Mouse (Mus musculus): ENCODE measurements around the gene Dedd2. TPM values are rescaled to one million over a fixed set of nuclear protein-coding genes. Genes with fewer than 3 reads are reported as not detected.
A peak's percentile ranks its signal among the peaks of the same experiment; 100 is the strongest.

The Dedd2 gene
- polyA plus RNA-seq, 1 experiment from 2014 or later: 15.8 TPM

DNA sequence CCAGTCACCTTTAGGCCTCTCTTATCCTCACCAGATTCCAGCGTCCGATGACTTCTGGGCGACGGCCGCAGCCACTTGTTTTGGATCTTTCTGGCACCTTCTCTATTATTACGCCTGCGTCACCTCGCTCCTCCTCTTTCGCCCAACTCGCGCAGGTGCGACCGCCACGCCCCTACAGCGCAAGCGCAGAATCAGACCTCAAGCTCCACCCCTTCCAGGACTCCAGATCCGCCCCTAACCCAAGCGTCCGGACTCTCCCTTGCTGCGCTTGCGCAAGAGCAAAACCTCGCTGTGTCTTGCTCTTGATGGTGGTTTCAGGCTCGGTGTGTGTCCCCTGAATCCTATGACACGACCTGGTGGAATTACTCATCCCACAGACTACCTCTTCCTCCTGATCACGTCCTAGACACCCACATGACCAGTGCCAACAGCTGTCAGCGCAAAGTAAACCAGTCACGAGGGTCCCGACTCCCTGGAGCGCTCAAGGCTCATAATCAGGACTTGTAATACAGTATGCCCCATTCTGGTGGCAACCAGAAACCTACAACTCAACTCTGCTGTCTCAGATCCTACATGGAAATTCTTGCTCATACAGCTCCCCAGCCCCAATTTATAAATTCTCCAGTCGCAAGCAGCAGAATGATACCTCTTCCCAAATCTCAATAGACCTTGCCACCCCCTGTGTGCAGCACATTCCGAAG lies 509 bp downstream of the Dedd2 start:
- 3% methylated on average over 31 of the region's 31 CpGs for WGBS
- Histone ChIP-seq H3K4me1 (replicated peaks; ENCODE audit: control insufficient read depth, insufficient read depth, low read length) (peaks cover 13% of the 10 kb centered on the region), H3K4me2 (replicated peaks; ENCODE audit: low read depth) (peak overlapping the region; percentile 90), H3K27ac (ENCODE audit: low read depth, low read length) (peak overlapping the region; percentile 89), H3K9ac (ENCODE audit: low read depth, low read length) (peak overlapping the region; percentile 74), H3K36me3 (ENCODE audit: control insufficient read depth, insufficient read depth) (peaks cover 18% of the 10 kb centered on the region), H3K27me3 (replicated peaks; ENCODE audit: control insufficient read depth, insufficient read depth, low read length) (no peaks in the 10 kb centered on the region), H3K4me3 (ENCODE audit: low read depth, low read length) (peak overlapping the region; percentile 76), H3K9me3 (ENCODE audit: control insufficient read depth) (no peaks in the 10 kb centered on the region)
- no peak for TF ChIP-seq CTCF (IDR thresholded peaks at IDR 0.05; ENCODE audit: low read depth)
- ATAC-seq: peak; percentile 72

DNA sequence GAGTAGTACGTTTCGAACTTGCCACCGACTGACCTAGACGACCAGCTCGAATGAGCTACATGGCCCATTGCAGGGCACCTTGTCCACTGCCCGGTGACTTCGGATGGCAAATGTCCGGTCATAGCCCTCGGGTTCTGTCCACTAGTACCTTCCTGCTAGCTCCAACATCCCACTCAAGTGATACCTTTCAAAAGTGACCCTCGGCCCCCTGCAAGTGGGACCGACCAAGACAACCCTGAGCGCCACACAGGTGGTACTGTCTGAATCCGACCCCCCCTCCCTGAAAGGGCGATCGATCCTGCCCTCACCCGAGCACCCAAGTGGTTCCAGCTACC lies 1.0 kb downstream of the Dedd2 start:
- peak overlapping the region; percentile 74 for H3K9ac ChIP-seq (ENCODE audit: low read depth, low read length)
- H3K9me3 ChIP-seq (ENCODE audit: control insufficient read depth): no peaks in the 10 kb centered on the region
- peak overlapping the region; percentile 90 for H3K4me2 ChIP-seq (replicated peaks; ENCODE audit: low read depth)
- peak overlapping the region; percentile 76 for H3K4me3 ChIP-seq (ENCODE audit: low read depth, low read length)
- H3K27ac ChIP-seq (ENCODE audit: low read depth, low read length): peak overlapping the region; percentile 89
- H3K4me1 ChIP-seq (replicated peaks; ENCODE audit: control insufficient read depth, insufficient read depth, low read length): peaks cover 13% of the 10 kb centered on the region
- TF ChIP-seq CTCF (IDR thresholded peaks at IDR 0.05; ENCODE audit: low read depth): no peak
- ATAC-seq: peak; percentile 11; the same call in 1 of the 2 replicates
- H3K36me3 ChIP-seq (ENCODE audit: control insufficient read depth, insufficient read depth): peaks cover 13% of the 10 kb centered on the region
- 0% methylated on average over 16 of the region's 16 CpGs for WGBS
- H3K27me3 ChIP-seq (replicated peaks; ENCODE audit: control insufficient read depth, insufficient read depth, low read length): no peaks in the 10 kb centered on the region

DNA sequence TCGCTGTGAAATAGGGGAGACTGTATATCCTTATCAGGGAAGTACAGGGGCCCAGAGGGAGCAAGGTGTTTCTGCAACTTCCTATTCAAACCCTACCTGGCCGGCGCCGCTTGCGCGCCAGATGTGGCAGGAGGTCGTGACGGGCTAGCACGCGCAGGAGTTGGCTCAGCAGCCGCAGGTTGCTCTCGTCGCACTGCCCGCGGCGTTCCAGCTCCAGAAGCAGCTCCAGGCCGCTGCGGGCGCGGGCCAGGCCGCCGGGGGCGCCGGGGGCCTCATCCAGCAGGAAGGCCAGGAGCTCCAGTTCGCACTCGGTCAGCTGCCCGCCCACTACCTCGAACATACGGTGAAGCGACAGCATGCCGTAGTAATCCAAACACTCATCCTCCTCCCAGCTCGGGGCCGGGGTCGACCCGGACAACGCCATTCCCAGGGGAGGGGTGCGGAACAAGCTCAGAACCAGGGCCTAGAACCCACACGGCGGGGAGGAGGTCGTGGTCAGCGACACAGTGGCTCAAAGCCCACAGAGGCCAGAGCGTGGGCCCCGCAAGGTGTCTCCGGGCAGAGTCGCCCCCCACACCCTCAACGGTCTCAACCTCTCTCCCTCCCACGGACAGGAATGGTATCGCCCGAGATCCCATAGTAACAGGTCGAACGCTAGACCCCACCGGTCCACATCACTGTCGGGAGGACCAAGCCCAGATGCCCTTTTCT lies 1.6 kb downstream of the Dedd2 start:
- Histone ChIP-seq H3K27me3 (replicated peaks; ENCODE audit: control insufficient read depth, insufficient read depth, low read length) (no peaks in the 10 kb centered on the region), H3K27ac (ENCODE audit: low read depth, low read length) (peak overlapping the region; percentile 89), H3K9ac (ENCODE audit: low read depth, low read length) (peak overlapping the region; percentile 74), H3K4me2 (replicated peaks; ENCODE audit: low read depth) (peak overlapping the region; percentile 90), H3K36me3 (ENCODE audit: control insufficient read depth, insufficient read depth) (peaks cover 8% of the 10 kb centered on the region), H3K4me3 (ENCODE audit: low read depth, low read length) (peak overlapping the region; percentile 76), H3K9me3 (ENCODE audit: control insufficient read depth) (no peaks in the 10 kb centered on the region), H3K4me1 (replicated peaks; ENCODE audit: control insufficient read depth, insufficient read depth, low read length) (peaks cover 13% of the 10 kb centered on the region)
- TF ChIP-seq CTCF (IDR thresholded peaks at IDR 0.05; ENCODE audit: low read depth): 0 out of 2 replicates have a peak, but pooled peaks have one; percentile 9
- ATAC-seq: peak; percentile 10; the same call in 1 of the 2 replicates
- WGBS: under 1% methylated on average over 53 of the region's 53 CpGs

DNA sequence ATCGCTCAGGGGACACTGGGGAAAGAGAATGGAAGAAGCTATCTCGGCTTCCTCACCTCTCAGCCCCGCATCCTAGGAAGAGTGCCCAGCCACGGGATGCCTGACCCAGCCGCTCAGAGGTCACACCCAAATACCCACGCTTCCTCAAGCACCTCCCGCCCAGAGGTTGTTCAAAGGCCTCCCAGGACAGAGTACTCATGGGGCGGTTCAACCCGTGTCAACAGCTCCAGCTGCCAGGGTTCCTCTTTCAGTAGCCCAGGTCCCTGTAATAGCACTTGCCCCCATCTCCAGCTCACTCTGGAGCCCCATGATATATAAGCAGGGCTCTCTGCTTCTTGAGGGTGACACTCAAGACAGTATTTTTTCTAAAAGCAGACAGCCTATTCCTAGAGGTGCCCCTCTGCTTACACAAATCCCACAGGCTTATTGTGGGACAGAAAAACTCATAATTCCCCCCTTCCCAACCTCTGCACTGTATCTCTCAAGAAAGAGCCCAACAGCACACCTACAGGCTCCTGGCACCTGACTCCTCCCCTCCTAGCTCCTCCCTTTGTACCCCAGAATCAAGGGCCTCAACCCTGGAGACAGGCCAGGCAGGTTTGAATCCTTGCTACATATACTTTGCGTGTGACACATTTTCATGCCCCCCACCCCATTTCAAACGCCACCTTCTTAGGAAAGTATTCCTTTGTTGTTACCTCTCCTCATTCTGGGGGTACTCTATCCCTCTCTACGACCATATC lies 2.6 kb downstream of the Dedd2 start:
- Histone ChIP-seq H3K27me3 (replicated peaks; ENCODE audit: control insufficient read depth, insufficient read depth, low read length) (no peaks in the 10 kb centered on the region), H3K9ac (ENCODE audit: low read depth, low read length) (peak overlapping the region; percentile 74; the same call in 1 of the 2 replicates), H3K4me2 (replicated peaks; ENCODE audit: low read depth) (peak overlapping the region; percentile 90), H3K9me3 (ENCODE audit: control insufficient read depth) (no peaks in the 10 kb centered on the region), H3K4me3 (ENCODE audit: low read depth, low read length) (peak overlapping the region; percentile 76), H3K27ac (ENCODE audit: low read depth, low read length) (peak overlapping the region; percentile 89), H3K36me3 (ENCODE audit: control insufficient read depth, insufficient read depth) (peaks cover 8% of the 10 kb centered on the region; the same call in 1 of the 2 replicates), H3K4me1 (replicated peaks; ENCODE audit: control insufficient read depth, insufficient read depth, low read length) (peaks cover 13% of the 10 kb centered on the region)
- WGBS: 52% methylated on average over 12 of the region's 12 CpGs
- no peak for TF ChIP-seq CTCF (IDR thresholded peaks at IDR 0.05; ENCODE audit: low read depth)
- ATAC-seq: no peak

DNA sequence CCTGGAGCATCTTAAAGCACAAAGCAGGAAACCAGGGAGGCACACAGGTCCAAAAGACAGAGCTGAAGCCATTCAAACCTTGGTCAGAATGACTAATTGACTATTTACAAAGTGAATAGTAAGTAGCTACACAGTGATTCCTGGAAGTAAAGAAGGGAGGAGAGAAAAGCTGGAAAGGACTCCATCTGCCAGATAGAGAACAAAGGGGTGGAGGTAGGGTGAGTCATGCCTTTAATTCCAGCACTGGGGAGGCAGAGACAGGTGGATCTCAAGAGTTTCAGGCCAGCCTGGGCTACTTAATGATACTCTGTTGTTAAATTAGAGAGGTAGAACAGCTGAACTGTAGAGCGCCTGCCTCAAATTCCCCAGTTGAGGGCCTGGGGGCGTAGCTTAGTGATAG lies 6.2 kb downstream of the Dedd2 start:
- Histone ChIP-seq H3K4me2 (replicated peaks; ENCODE audit: low read depth) (no peak overlapping the region), H3K4me1 (replicated peaks; ENCODE audit: control insufficient read depth, insufficient read depth, low read length) (peaks cover 2% of the 10 kb centered on the region; the same call in 1 of the 2 replicates), H3K4me3 (ENCODE audit: low read depth, low read length) (no peak overlapping the region), H3K36me3 (ENCODE audit: control insufficient read depth, insufficient read depth) (peaks cover 36% of the 10 kb centered on the region; the same call in 1 of the 2 replicates), H3K9ac (ENCODE audit: low read depth, low read length) (no peak overlapping the region), H3K9me3 (ENCODE audit: control insufficient read depth) (no peaks in the 10 kb centered on the region), H3K27ac (ENCODE audit: low read depth, low read length) (no peak overlapping the region), H3K27me3 (replicated peaks; ENCODE audit: control insufficient read depth, insufficient read depth, low read length) (no peaks in the 10 kb centered on the region)
- 95% methylated on average over 2 of the region's 2 CpGs for WGBS
- no peak for ATAC-seq
- no peak for TF ChIP-seq CTCF (IDR thresholded peaks at IDR 0.05; ENCODE audit: low read depth)

DNA sequence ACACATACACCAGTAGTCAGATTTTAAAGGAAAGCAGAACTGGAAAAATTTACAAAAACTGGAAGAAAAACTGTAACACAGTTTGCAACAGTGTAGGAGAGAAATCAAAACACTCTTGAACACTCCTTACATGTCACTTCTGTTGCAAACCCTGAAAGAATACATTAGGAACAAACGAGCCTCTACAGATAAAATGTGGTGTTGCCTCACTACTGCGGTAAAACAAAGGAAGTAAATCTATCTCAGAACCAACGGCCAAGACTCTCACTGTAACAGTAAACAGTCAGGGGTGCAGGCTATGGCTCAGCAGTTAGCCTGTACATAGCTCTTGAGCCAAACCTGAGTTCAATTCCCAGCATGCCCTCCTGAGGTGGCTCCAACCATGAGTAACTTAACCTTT lies 7.3 kb downstream of the Dedd2 start:
- H3K9me3 ChIP-seq (ENCODE audit: control insufficient read depth): no peaks in the 10 kb centered on the region
- no peak overlapping the region for H3K9ac ChIP-seq (ENCODE audit: low read depth, low read length)
- H3K27me3 ChIP-seq (replicated peaks; ENCODE audit: control insufficient read depth, insufficient read depth, low read length): no peaks in the 10 kb centered on the region
- peaks cover 36% of the 10 kb centered on the region; the same call in 1 of the 2 replicates for H3K36me3 ChIP-seq (ENCODE audit: control insufficient read depth, insufficient read depth)
- H3K27ac ChIP-seq (ENCODE audit: low read depth, low read length): no peak overlapping the region
- TF ChIP-seq CTCF (IDR thresholded peaks at IDR 0.05; ENCODE audit: low read depth): no peak
- H3K4me2 ChIP-seq (replicated peaks; ENCODE audit: low read depth): no peak overlapping the region
- no peak overlapping the region for H3K4me3 ChIP-seq (ENCODE audit: low read depth, low read length)
- WGBS: 61% methylated on average over 3 of the region's 3 CpGs
- peaks cover 2% of the 10 kb centered on the region; the same call in 1 of the 2 replicates for H3K4me1 ChIP-seq (replicated peaks; ENCODE audit: control insufficient read depth, insufficient read depth, low read length)
- no peak for ATAC-seq

All from intestine, postnatal 0 days (tissue).